Mouse (Mus musculus) CH12.LX (cell line): ENCODE results near the gene Gm28044. TPM values are rescaled to one million over a fixed set of nuclear protein-coding genes. Genes with fewer than 3 reads are reported as not detected.
A peak's percentile ranks its signal among the peaks of the same experiment; 100 is the strongest.
"Not testable (repeated sequence)": the region's sequence is repeated elsewhere in the genome, so short reads cannot be mapped to it uniquely, and the experiment has no call there.

Experiments
- DNase-seq: peaks from one replicate; pipeline ENCODE4 v3.0.0-alpha.2; 2013; ENCODE audit errors: extremely low read depth
- H3K27ac ChIP-seq: 2 replicates; pipeline ENCODE4 v1.5.1; 2012; ENCODE audit warnings: low read depth, mild to moderate bottlenecking, control low read depth, moderate library complexity; ENCODE audit not compliant: insufficient read depth
- H3K27me3 ChIP-seq: replicated peaks from 2 replicates; pipeline ENCODE3; 2012; ENCODE audit warnings: inconsistent platforms
- H3K36me3 ChIP-seq, 2 experiments: replicated peaks in 1 of 2; 2 replicates each; pipeline versions ENCODE3 to v1.6.1; 2012; ENCODE audit warnings: inconsistent platforms in 1 of 2, low read length in 1 of 2, mild to moderate bottlenecking in 1 of 2, mixed read lengths in 1 of 2, moderate library complexity in 1 of 2; ENCODE audit not compliant: control insufficient read depth in 1 of 2, insufficient read depth in 1 of 2
- H3K4me1 ChIP-seq, 2 experiments: 2 replicates each; pipeline ENCODE4 v1.6.1; 2012; ENCODE audit warnings: inconsistent platforms in 1 of 2, moderate library complexity in 1 of 2; ENCODE audit not compliant: insufficient read depth in 2 of 2, control insufficient read depth in 1 of 2
- H3K4me2 ChIP-seq: 2 replicates; pipeline ENCODE4 v1.6.1; 2012; ENCODE audit warnings: low read depth, mild to moderate bottlenecking, control low read depth; ENCODE audit not compliant: poor library complexity, insufficient read depth, severe bottlenecking
- H3K4me3 ChIP-seq, 3 experiments: fragments of 150-350 bp in 1 of 3; sonication (generic) in 1 of 3; replicated peaks in 1 of 3; 2 replicates each; pipeline versions ENCODE3 to v1.5.1; 2011 to 2012; ENCODE audit warnings: low read depth in 2 of 3, low read length in 2 of 3, mild to moderate bottlenecking in 2 of 3, moderate library complexity in 2 of 3, control low read depth in 1 of 3, improper control_type of control experiment in 1 of 3, inconsistent platforms in 1 of 3, mixed read lengths in 1 of 3; ENCODE audit not compliant: poor library complexity in 1 of 3
- H3K79me2 ChIP-seq: replicated peaks from 2 replicates; pipeline ENCODE4 v1.6.1; 2012; ENCODE audit warnings: mild to moderate bottlenecking, moderate library complexity; ENCODE audit not compliant: control insufficient read depth, poor library complexity, insufficient read depth, severe bottlenecking; ENCODE audit errors: extremely low read depth
- H3K9ac ChIP-seq: 2 replicates; pipeline ENCODE4 v1.6.1; 2012; ENCODE audit warnings: low read depth, mild to moderate bottlenecking, control low read depth, moderate library complexity; ENCODE audit not compliant: insufficient read depth
- H3K9me3 ChIP-seq: replicated peaks from 2 replicates; pipeline ENCODE3; 2012; ENCODE audit warnings: low read length, inconsistent platforms, mixed read lengths
- CTCF ChIP-seq, 2 experiments: IDR thresholded peaks in 1 of 2; conservative IDR thresholded peaks in 1 of 2; 2 replicates each; pipeline ENCODE4 v1.5.1; 2011 to 2012; ENCODE audit warnings: low read depth in 2 of 2, low read length in 2 of 2, improper control_type of control experiment in 1 of 2, inconsistent platforms in 1 of 2, mild to moderate bottlenecking in 1 of 2, moderate library complexity in 1 of 2
- ETS1 ChIP-seq: conservative IDR thresholded peaks from 2 replicates; pipeline ENCODE4 v1.6.1; 2012; ENCODE audit warnings: low read depth, mild to moderate bottlenecking, inconsistent platforms, low read length, improper control_type of control experiment, moderate library complexity
- HCFC1 ChIP-seq: IDR thresholded peaks from 2 replicates; pipeline ENCODE4 v1.6.1; 2012; ENCODE audit warnings: low read depth, mild to moderate bottlenecking, inconsistent platforms, low read length, improper control_type of control experiment
- MXI1 ChIP-seq: IDR thresholded peaks from 2 replicates; pipeline ENCODE4 v1.6.1; 2011; ENCODE audit warnings: mild to moderate bottlenecking, low read depth, low read length, improper control_type of control experiment
- MYC ChIP-seq: IDR thresholded peaks from 2 replicates; pipeline ENCODE4 v1.6.1; 2011; ENCODE audit warnings: low read depth, mild to moderate bottlenecking, improper control_type of control experiment, low read length
- NRF1 ChIP-seq: IDR thresholded peaks from 2 replicates; pipeline ENCODE4 v1.6.1; 2014; ENCODE audit warnings: low read depth, mild to moderate bottlenecking, inconsistent platforms, low read length, improper control_type of control experiment, moderate library complexity
- SIN3A ChIP-seq: IDR thresholded peaks from 2 replicates; pipeline ENCODE4 v1.6.1; 2012; ENCODE audit warnings: low read length, improper control_type of control experiment, inconsistent platforms
- TBP ChIP-seq: conservative IDR thresholded peaks from 2 replicates; pipeline ENCODE4 v1.6.1; 2011; ENCODE audit warnings: low read depth, low read length, improper control_type of control experiment
- USF2 ChIP-seq: conservative IDR thresholded peaks from 2 replicates; pipeline ENCODE4 v1.6.1; 2011; ENCODE audit warnings: low read depth, low read length, improper control_type of control experiment
- ZNF384 ChIP-seq: IDR thresholded peaks from 2 replicates; pipeline ENCODE4 v1.6.1; 2012; ENCODE audit warnings: low read depth, low read length, improper control_type of control experiment, inconsistent platforms
- dilution Hi-C: fragments of 300-500 bp; cut with MboI; formaldehyde crosslinking; loops from 2 replicates; pipeline ENCODE4 v1.14.3; 2020; ENCODE audit warnings: low sequenced_read_pairs; ENCODE audit not compliant: extremely low pct_unique_long_range_greater_than_20kb, extremely low pct_ligation_motif_present
- in situ Hi-C: fragments of 300-500 bp; cut with MboI; formaldehyde crosslinking; loops from 3 replicates; pipeline ENCODE4 v1.14.3; 2019; ENCODE audit warnings: low sequenced_read_pairs, low pct_ligation_motif_present, low pct_unique_long_range_greater_than_20kb, mixed read lengths
- polyA plus RNA-seq: library from polyadenylated mRNA; unstranded; fragments of >175 nt; gene quantifications from 2 replicates; pipeline ENCODE4 v1.2.1, GENCODE M21; 2012; ENCODE audit warnings: low read depth; ENCODE audit not compliant: insufficient read length
- total RNA-seq, 2 experiments: library from RNA; depleted of rRNA; stranded (reverse); fragments of 300-350 nt in 1 of 2; fragments of >200 nt in 1 of 2; gene quantifications; 2 replicates each; pipeline ENCODE4 v1.2.3; 2012 to 2014

Gene Gm28044
- total and polyA plus RNA-seq, 3 experiments, result 1.0 to 1.1 TPM; not detected in 1

DNA sequence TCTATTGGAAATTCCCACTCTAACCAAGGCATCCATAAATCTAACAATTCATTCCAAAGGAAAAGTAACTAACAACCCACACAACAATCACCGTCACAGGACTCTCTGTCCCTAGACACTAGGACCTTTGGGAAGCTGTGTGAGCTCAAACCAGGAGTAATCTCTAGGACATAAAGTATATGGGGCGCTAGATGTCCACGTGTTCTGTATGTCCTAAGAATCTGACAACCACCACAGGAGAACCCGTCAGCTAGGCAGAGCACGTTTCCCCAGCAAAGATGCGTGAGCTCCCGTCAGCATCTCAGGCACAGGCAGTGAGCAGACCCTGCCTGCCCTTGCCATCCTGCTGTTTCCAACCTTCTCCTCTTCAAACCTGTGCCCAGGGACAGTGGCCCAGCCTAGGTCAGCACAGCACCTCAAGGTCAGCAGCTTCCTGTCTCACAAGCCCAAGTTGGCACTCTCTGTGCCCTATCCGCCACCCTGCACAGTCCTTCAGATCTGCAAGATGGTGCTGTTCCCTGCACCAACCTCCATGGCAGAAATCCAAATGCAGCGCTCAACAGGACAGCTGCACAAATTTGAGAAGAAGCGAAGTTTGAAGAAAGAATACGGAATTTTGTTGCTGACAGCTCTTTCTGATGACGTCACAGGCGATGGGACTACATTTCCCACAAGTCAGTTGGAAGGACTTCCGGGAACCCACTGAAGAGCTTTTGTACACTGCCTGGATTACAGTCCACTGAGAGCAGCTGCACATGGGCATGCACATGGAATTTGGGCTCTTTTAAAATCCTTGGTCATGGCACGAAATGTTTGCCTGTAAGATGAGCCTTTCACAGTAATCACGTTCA, 54.3 kb downstream of the Gm28044 start, which contains the start of gene Zfp457 (continued):
- TF ChIP-seq CTCF (conservative IDR thresholded peaks at IDR 0.05 in 1 of 2, IDR thresholded peaks at IDR 0.05 in 1 of 2; ENCODE audit: low read depth in 2 of 2, low read length in 2 of 2), result no peak
- peak; percentile 89 for TF ChIP-seq TBP
- TF ChIP-seq USF2, result no peak
- TF ChIP-seq ETS1, result no peak
- TF ChIP-seq NRF1, result no peak
- peak; percentile 93 for TF ChIP-seq MYC
- no peak for TF ChIP-seq ZNF384
- peak; percentile 93 for TF ChIP-seq SIN3A
- peak; percentile 89 for TF ChIP-seq MXI1
- TF ChIP-seq, all 38 proteins: peak for 17

DNA sequence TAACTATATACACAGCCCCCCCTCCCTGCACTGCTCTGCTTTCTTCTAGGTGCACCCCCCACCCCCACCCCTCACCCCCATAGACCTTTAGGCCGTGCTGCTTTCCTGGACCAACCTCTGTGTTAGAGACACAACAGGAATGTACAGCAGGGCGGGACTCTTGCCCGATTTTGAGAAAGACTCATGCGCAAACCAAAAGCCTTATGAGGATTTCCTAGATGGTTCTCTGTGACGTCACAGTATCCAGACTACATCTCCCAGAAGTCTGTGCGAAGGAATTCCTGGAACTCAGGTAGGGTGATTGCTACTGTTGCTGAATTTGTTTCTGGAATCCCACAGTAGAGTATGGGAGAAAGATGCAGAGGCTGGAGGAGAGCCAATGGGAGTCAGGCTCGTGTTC, 82.0 kb downstream of the Gm28044 start, which contains the start of gene Zfp458:
TSS of gene Zfp458 (minus strand) at position 153 of the 400 bp plus-strand sequence.
- H3K4me1 ChIP-seq, result no peaks in the 10 kb centered on the region
- no peaks in the 10 kb centered on the region for H3K36me3 ChIP-seq
- in situ Hi-C loops (no loop called here), dilution Hi-C loops (no loop called here)
- H3K4me2 ChIP-seq, result no peak within 1 kb of the TSS
- no peak within 1 kb of the TSS for H3K9ac ChIP-seq
- H3K9me3 ChIP-seq, result no peaks in the 10 kb centered on the region
- no peaks in the 10 kb centered on the region for H3K27me3 ChIP-seq
- no peak for TF ChIP-seq HCFC1
- no peak within 1 kb of the TSS for H3K27ac ChIP-seq
- DNase-seq, result no peak
- H3K79me2 ChIP-seq, result no peaks in the 10 kb centered on the region
- H3K4me3 ChIP-seq, result no peak within 1 kb of the TSS

DNA sequence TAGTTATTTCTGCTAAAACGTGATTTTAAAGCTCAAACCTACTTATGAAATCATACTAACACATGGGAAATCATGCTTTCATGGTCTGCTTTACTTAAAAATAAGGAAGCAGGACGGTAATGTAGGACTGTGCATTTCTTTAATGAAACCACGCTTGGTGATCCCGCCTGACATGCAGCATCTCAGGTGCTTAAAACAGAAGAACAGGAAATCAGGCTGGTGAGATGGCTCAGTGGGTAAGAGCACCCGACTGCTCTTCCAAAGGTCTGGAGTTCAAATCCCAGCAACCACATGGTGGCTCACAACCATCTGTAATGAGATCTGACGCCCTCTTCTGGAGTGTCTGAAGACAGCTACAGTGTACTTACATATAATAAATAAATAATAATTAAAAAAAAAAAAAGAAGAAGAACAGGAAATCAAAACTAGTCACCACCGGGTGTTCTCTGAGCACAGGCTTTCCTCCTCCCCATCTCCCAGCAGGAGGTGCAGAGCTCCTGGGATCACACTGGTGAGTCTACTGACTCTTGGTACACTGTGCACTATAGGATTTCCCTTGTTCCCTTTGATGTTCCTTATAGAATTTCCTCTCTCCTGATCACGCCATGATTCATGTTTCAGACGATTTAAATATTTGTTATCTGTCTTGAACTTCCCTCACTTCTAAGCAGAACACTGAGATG, 90.8 kb downstream of the Gm28044 start:
- Histone ChIP-seq H3K9ac (peak overlapping the region; percentile 20; the same call in 1 of the 2 replicates), H3K4me3 (peak overlapping the region; percentile 70 to 99 (median 76)), H3K4me2 (peak overlapping the region; percentile 51; the same call in 1 of the 2 replicates)
- DNase-seq, H3K79me2 ChIP-seq, H3K4me1 ChIP-seq, H3K36me3 ChIP-seq, H3K27me3 ChIP-seq, in situ Hi-C loops, H3K27ac ChIP-seq, dilution Hi-C loops, H3K9me3 ChIP-seq: not testable (repeated sequence)
